Mouse (Mus musculus) heart, embryonic 14.5 days (tissue): ENCODE measurements around the gene Epha5. TPM values are rescaled to one million over a fixed set of nuclear protein-coding genes. Genes with fewer than 3 reads are reported as not detected.

Experiments
- ATAC-seq: fragments of 200-750 bp; cut with Nextera tagmentation; 2 replicates; pipeline ENCODE4 v1.8.0; 2017; ENCODE audit warnings: low read depth, moderate TSS enrichment; ENCODE audit not compliant: insufficient number of reproducible peaks, insufficient read depth, low FRiP score
- H3K27ac ChIP-seq, 2 experiments: fragments of 200-500 bp in 1 of 2; fragments of 300-500 bp in 1 of 2; sonication (generic) in 1 of 2; replicated peaks in 1 of 2; 2 replicates each; pipeline ENCODE4 v1.5.1; 2012 to 2014; ENCODE audit warnings: low read depth in 2 of 2, low read length in 2 of 2, control low read depth in 1 of 2, mild to moderate bottlenecking in 1 of 2, mixed read lengths in 1 of 2; ENCODE audit not compliant: control insufficient read depth in 1 of 2, insufficient read depth in 1 of 2
- H3K27me3 ChIP-seq: fragments of 300-500 bp; sonication (generic); 2 replicates; pipeline ENCODE4 v1.6.1; 2014; ENCODE audit warnings: mild to moderate bottlenecking, low read length, control low read depth; ENCODE audit not compliant: control insufficient read depth, insufficient read depth
- H3K36me3 ChIP-seq: fragments of 300-500 bp; sonication (generic); 2 replicates; pipeline ENCODE4 v1.6.1; 2014; ENCODE audit warnings: mild to moderate bottlenecking, control low read depth, low read length, mixed read lengths; ENCODE audit not compliant: control insufficient read depth, insufficient read depth
- H3K4me1 ChIP-seq, 2 experiments: fragments of 200-500 bp in 1 of 2; fragments of 300-500 bp in 1 of 2; sonication (generic) in 1 of 2; 2 replicates each; pipeline ENCODE4 v1.6.1; 2012 to 2014; ENCODE audit warnings: low read length in 2 of 2, control low read depth in 1 of 2, mixed read lengths in 1 of 2; ENCODE audit not compliant: control insufficient read depth in 2 of 2, insufficient read depth in 2 of 2
- H3K4me2 ChIP-seq: fragments of 300-500 bp; sonication (generic); 2 replicates; pipeline ENCODE4 v1.6.1; 2014; ENCODE audit warnings: mild to moderate bottlenecking, low read length
- H3K4me3 ChIP-seq, 2 experiments: fragments of 200-500 bp in 1 of 2; fragments of 300-500 bp in 1 of 2; sonication (generic) in 1 of 2; 2 replicates each; pipeline ENCODE4 v1.5.1; 2012 to 2014; ENCODE audit warnings: low read length in 2 of 2, mild to moderate bottlenecking in 2 of 2, control low read depth in 1 of 2, low read depth in 1 of 2, moderate library complexity in 1 of 2; ENCODE audit not compliant: control insufficient read depth in 1 of 2, insufficient read depth in 1 of 2
- H3K9ac ChIP-seq: fragments of 300-500 bp; sonication (generic); 2 replicates; pipeline ENCODE4 v1.6.1; 2014; ENCODE audit warnings: mild to moderate bottlenecking, low read length
- H3K9me3 ChIP-seq: fragments of 300-500 bp; sonication (generic); 2 replicates; pipeline ENCODE4 v1.6.1; 2016; ENCODE audit warnings: low read length, control low read depth; ENCODE audit not compliant: control insufficient read depth
- WGBS: fragments of 180-500 bp; shearing (Covaris S2); extraction: QIAGEN DNeasy Blood & Tissue Kit; methylation state at CpG from one replicate; pipeline ENCODE4 v1.1.7; 2014; 5-methylcytosine and 5-hydroxymethylcytosine counted together
- polyA plus RNA-seq: library from polyadenylated mRNA; unstranded; fragments of >200 nt; fragmentation: Nextera tagmentation; extraction: Ambion mirVana; gene quantifications from 2 replicates; pipeline ENCODE4 v1.2.1, GENCODE M21; 2014

The Epha5 gene
- polyA plus RNA-seq, 1 experiment from 2014 or later = 0.82 TPM

DNA sequence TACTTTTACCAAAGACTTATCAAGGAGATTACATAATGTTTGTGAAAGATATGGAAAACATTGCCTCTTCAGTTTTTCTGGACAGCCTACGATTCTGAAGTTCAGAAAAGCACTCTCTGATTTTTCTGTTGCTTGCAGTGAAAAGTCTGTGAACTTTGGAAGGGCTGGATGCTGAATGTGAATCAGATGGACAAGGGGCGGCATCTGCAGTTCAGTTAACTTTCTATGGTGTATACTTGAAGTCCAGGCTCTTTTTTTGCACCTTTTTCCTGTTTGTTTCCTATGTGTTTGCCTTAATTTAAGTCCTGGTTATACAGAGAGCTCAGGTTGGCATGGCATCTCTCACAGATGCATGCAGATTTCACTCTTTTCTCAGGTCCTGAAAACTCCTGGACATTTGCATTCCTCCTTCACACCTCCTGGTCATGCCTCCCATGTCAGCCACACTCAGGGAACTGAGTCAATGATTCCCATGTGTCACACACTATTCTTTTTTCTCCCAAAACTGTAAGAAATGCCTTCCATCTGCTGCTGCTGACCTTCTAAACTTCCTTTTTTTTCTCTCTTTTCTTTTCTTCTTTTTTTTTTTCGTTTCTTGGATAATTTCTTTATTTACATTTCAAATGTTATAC, 81.2 kb downstream of the Epha5 start:
- H3K36me3 ChIP-seq = no peaks in the 10 kb centered on the region
- no peak overlapping the region for H3K4me3 ChIP-seq
- H3K27me3 ChIP-seq = no peaks in the 10 kb centered on the region
- no peaks in the 10 kb centered on the region for H3K4me1 ChIP-seq
- H3K9me3 ChIP-seq = no peaks in the 10 kb centered on the region
- ATAC-seq = no peak
- 63% methylated on average over 3 of the region's 3 CpGs for WGBS
- H3K9ac ChIP-seq = no peak overlapping the region
- H3K4me2 ChIP-seq = no peak overlapping the region
- no peak overlapping the region for H3K27ac ChIP-seq

GRCm38 (mm10) chr5:84334481-84334880, 82.7 kb downstream of the Epha5 start:
- Histone ChIP-seq H3K9ac (no peak overlapping the region), H3K9me3 (no peaks in the 10 kb centered on the region), H3K36me3 (no peaks in the 10 kb centered on the region), H3K4me2 (no peak overlapping the region), H3K27ac (no peak overlapping the region), H3K4me3 (no peak overlapping the region), H3K27me3 (no peaks in the 10 kb centered on the region), H3K4me1 (no peaks in the 10 kb centered on the region)
- no peak for ATAC-seq
- 75% methylated on average over 6 of the region's 6 CpGs for WGBS

- no peak overlapping the region for H3K4me2 ChIP-seq
- no peak overlapping the region for H3K27ac ChIP-seq
- no peak overlapping the region for H3K9ac ChIP-seq
- H3K36me3 ChIP-seq = no peaks in the 10 kb centered on the region
- no peak for ATAC-seq
- no peaks in the 10 kb centered on the region for H3K27me3 ChIP-seq
- 77% methylated on average over 1 of the region's 1 CpGs for WGBS
- no peak overlapping the region for H3K4me3 ChIP-seq
- H3K4me1 ChIP-seq = no peaks in the 10 kb centered on the region
- H3K9me3 ChIP-seq = no peaks in the 10 kb centered on the region
These were observed 85.6 kb downstream of the Epha5 start for GRCm38 (mm10) chr5:84331631-84332030.

DNA sequence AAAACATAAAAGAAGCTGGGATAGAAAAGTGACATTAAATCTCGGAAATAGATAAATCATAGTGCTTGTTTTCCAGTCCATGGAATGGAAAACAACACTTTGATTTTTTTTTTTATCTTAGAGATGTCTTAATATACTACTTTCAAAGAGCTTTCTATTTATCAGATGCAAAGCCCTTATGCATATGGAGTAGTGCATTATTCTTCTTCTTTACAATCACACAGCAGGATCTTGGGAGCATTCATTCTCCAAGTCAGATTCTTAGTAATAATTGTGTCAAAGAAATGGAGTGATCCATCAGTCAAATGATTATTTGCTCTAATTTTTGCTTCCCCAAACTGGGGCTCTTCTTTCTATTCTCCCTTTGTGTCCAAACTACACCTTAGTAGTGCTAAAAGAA, 96.6 kb downstream of the Epha5 start:
- no peaks in the 10 kb centered on the region for H3K4me1 ChIP-seq
- H3K9ac ChIP-seq = no peak overlapping the region
- no peak overlapping the region for H3K27ac ChIP-seq
- H3K4me3 ChIP-seq = no peak overlapping the region
- no peaks in the 10 kb centered on the region for H3K27me3 ChIP-seq
- H3K4me2 ChIP-seq = no peak overlapping the region
- H3K36me3 ChIP-seq = no peaks in the 10 kb centered on the region
- 63% methylated on average over 1 of the region's 1 CpGs for WGBS
- no peak for ATAC-seq
- no peaks in the 10 kb centered on the region for H3K9me3 ChIP-seq

DNA sequence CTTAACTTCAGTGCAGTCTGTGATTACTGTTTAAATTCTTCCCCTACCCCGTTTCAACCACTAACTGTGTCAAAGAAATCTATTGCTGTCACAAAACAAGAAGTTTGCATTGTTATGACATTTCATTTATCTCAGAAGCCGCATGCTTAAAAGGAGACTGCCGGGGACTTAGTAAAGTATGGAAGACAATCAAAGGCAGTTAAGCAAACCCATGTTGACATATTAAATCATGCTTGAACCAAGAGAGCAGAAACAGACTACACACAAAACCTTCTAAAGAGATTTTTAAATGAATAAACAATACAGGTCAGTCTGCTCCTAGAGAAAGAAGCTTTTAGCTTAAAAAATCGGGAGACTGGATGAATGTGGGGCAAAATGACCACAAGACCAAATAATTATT, 97.0 kb downstream of the Epha5 start:
- H3K4me2 ChIP-seq = no peak overlapping the region
- ATAC-seq = no peak
- 60% methylated on average over 4 of the region's 4 CpGs for WGBS
- H3K36me3 ChIP-seq = no peaks in the 10 kb centered on the region
- H3K4me3 ChIP-seq = no peak overlapping the region
- no peak overlapping the region for H3K27ac ChIP-seq
- no peaks in the 10 kb centered on the region for H3K9me3 ChIP-seq
- no peaks in the 10 kb centered on the region for H3K4me1 ChIP-seq
- H3K27me3 ChIP-seq = no peaks in the 10 kb centered on the region
- no peak overlapping the region for H3K9ac ChIP-seq

DNA sequence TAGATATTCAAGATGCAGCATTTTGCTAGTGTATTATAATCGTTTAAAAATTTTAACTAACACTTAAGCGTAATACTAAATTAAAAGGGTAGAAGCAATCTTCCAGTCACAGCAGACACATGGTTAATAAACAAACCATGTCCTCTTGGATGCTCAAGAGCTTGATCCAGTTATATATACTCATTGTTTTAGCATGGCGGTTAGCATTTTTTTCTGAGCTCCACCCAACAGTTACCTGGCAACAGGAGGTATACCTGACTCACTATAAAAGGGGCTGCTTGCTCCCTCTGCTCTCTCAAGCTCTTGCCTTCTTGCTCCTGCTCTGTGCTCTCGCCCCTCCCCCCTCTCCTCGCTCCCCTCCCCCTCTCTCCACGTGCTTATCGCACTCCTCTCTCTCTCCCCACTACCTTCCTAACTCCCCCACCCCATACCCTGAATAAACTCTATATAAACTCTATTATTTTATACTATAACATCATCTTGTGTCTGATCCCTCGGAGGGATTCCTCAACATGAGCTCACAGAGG, 98.3 kb downstream of the Epha5 start:
- no peaks in the 10 kb centered on the region for H3K4me1 ChIP-seq
- no peaks in the 10 kb centered on the region for H3K27me3 ChIP-seq
- no peaks in the 10 kb centered on the region for H3K36me3 ChIP-seq
- no peaks in the 10 kb centered on the region for H3K9me3 ChIP-seq
- ATAC-seq = no peak
- no peak overlapping the region for H3K9ac ChIP-seq
- H3K4me2 ChIP-seq = no peak overlapping the region
- H3K4me3 ChIP-seq = no peak overlapping the region
- H3K27ac ChIP-seq = no peak overlapping the region
- WGBS = 35% methylated on average over 8 of the region's 8 CpGs

DNA sequence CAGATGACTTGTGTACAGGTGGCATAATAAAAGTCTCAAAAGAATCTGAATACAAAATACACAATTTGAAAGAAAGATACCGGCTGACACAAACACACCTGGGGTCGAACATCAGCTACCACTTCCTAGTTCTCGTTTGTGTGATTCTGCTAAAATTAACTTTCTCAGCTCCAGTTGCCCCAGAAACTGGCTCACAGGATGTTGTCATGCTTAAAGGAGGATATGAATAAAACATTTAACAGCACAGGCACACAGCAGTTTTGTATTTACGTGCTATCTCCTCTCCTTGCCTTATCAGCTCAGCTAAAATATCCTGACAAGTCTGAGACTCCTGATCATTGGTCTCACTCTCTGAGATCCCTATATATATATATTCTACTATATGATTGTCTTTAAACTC, 99.3 kb downstream of the Epha5 start:
- H3K9me3 ChIP-seq = no peaks in the 10 kb centered on the region
- H3K9ac ChIP-seq = no peak overlapping the region
- WGBS = 68% methylated on average over 4 of the region's 4 CpGs
- no peaks in the 10 kb centered on the region for H3K36me3 ChIP-seq
- H3K27ac ChIP-seq = no peak overlapping the region
- H3K4me1 ChIP-seq = no peaks in the 10 kb centered on the region
- no peak overlapping the region for H3K4me3 ChIP-seq
- no peak overlapping the region for H3K4me2 ChIP-seq
- no peaks in the 10 kb centered on the region for H3K27me3 ChIP-seq
- ATAC-seq = no peak

GRCm38 (mm10) chr5:84313619-84314018, 103.6 kb downstream of the Epha5 start:
- Histone ChIP-seq H3K4me3 (no peak overlapping the region), H3K4me2 (no peak overlapping the region), H3K9me3 (no peaks in the 10 kb centered on the region), H3K27me3 (no peaks in the 10 kb centered on the region), H3K36me3 (no peaks in the 10 kb centered on the region), H3K9ac (no peak overlapping the region), H3K4me1 (no peaks in the 10 kb centered on the region), H3K27ac (no peak overlapping the region)
- 78% methylated on average over 4 of the region's 4 CpGs for WGBS
- no peak for ATAC-seq
